Mouse (Mus musculus): ENCODE data around the gene Tnk1.
A peak's percentile ranks its signal among the peaks of the same experiment; 100 is the strongest.
"Not testable (repeated sequence)": the region's sequence is repeated elsewhere in the genome, so short reads cannot be mapped to it uniquely, and the experiment has no call there.

Tnk1 gene

GRCm38 (mm10) chr11:69878952-69879351 lies 20.4 kb upstream of the Tnk1 start:
- DNase-seq (ENCODE audit: low read depth, low spot score) = no peak

GRCm38 (mm10) chr11:69878399-69878798 lies 19.9 kb upstream of the Tnk1 start:
- no peak for DNase-seq (ENCODE audit: low read depth, low spot score)

- no peak for DNase-seq (ENCODE audit: low read depth, low spot score)
These were observed 19.3 kb upstream of the Tnk1 start, which contains the start of gene Tmem95 for GRCm38 (mm10) chr11:69877878-69878277. Tmem95 (minus strand) TSS chr11:69878018.

DNA sequence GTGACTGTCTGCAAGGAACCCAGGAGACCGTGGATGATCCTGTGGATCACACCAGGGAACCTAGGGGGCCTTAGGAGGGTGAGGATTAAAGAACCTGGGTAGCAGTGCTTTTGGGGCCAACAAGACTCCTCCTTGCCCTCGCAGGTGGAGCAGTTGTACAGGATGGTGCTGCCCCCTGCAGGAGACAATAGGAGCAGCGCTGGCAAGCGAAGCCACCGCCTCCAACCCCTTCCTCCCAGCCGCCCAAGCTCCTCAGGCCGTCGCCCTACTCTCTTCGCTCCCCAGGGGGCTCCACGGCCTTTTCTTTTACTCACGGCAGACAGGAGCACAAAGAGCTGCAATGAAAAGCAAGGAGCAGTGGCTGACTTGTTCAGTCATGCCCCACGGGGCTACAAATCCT lies 18.3 kb upstream of the Tnk1 start:
- DNase-seq (ENCODE audit: low read depth, low spot score) = peak; percentile 71

DNA sequence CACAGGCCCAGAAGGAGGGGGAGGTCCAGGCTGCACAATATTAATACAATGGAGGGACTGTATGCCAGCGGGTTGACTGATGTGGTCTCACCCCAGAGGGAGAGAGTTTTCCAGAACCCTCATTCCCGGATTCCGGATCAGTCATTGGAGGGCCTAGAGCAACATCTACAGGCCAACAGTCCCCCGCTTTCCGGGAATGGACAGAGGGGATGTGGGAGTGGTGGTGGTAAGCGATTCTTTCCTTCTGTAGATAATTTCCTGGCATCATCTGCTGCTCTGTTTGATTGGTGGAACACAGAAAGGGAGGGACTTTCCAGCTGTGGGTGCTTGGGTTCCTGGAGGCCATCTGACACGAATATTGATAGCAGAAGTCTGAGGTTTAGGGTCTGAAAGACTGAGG lies 17.7 kb upstream of the Tnk1 start:
- DNase-seq (ENCODE audit: low read depth, low spot score) = no peak

DNA sequence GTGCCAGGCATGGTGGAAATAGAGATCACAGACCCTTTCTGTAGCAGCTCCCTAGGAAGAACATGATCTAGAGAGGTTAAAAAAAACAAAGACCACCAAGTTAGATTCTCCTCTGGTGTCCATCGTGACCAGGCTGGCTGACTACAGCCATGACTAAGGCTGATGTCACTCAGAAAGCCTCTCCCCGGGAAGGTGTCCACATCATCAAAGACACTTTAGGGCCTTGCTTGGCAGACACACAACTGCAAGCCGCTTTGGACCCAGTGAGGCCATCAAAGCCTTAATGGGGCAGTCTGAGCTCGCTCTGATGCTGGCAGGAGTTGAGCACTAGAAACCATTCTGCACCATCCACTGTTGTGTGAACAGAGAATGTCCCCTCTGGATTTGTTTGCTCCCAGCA lies 13.9 kb upstream of the Tnk1 start:
- no peak for DNase-seq (ENCODE audit: low read depth, low spot score)

GRCm38 (mm10) chr11:69871822-69872221 lies 13.3 kb upstream of the Tnk1 start:
- DNase-seq (ENCODE audit: low read depth, low spot score) = no peak

DNA sequence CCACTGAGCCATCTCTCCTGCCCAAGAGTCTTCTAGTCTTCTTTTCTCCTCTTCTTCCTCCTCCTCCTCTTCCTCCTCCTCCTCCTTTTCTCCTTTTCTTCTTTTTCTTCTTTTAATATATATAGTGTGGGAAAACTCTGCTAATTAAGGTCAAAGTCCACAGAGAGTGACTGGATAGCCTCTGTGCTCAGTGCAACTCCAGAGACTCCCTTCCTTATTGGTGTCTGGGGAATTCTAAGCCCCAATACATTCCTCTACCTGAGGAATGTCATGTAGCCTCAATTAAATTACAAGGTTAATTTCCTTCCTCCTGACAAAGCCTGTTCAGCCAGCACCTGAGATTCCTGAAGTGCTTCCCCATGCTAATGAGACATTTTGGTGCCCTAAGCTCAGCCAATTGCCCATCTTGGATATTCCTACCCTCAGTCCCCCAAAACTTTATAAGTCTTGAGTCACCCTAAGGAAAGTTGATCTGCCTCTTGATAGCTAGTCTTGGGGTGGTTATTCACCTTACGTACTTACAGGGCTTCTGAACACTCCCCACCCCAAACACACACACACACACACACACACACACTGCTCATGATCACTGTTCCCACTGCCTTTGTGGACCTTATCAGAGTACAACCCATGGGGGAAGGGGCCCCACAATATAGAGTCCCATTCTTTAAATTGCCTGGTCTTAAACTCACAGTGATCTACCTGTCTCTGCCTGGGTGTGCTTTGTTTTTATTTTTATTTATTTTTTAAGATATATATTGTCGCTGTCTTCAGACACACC lies 11.9 kb upstream of the Tnk1 start:
- DNase-seq (ENCODE audit: low read depth, low spot score) = no peak

DNA sequence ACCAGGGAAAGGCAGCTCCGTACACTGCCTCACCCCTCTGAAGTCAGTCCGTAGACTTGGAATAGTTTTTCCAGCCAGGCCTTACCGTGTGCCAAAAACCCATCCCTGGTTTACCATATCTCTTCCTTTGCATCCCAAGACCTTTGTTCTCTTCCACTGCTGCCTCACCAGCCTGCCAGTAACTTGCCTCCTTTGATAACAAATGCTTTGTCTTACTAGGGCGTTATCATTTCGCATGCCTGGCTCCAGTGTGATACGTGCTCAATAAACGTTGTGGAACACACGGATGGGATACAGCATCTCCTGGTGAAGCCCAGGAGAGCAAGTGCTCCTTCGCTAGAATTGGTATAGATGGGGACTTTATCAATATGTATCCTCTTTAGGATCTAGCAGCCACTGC lies 8.8 kb upstream of the Tnk1 start:
- no peak for DNase-seq (ENCODE audit: low read depth, low spot score)

GRCm38 (mm10) chr11:69865561-69865960 lies 7.0 kb upstream of the Tnk1 start:
- no peak for DNase-seq (ENCODE audit: low read depth, low spot score)

GRCm38 (mm10) chr11:69864138-69864860 lies 5.8 kb upstream of the Tnk1 start:
- no peak for DNase-seq (ENCODE audit: low read depth, low spot score)

DNA sequence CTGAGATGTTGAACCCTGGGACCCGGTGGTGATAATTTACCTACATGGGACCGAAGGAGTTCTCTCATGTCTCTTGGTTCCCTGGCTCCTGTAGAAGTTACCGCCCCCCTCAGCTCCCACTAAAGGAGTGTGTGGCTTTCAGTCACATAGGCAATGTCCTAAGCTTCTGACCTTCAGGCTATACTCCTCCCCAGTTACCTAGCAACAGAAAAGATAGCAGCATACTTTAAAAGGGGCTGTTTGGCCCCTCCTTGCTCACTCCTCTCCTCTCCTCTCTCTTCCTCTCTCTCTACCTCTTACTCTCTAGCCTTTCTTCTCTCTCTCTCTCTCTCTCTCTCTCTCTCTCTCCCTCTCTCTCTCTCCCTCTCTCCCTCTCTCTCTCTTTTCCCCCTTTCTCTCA lies 5.2 kb upstream of the Tnk1 start:
- not testable (repeated sequence) for DNase-seq (ENCODE audit: low read depth, low spot score)

GRCm38 (mm10) chr11:69855347-69855746 lies 3.2 kb downstream of the Tnk1 start:
- DNase-seq (ENCODE audit: low read depth, low spot score) = no peak

DNA sequence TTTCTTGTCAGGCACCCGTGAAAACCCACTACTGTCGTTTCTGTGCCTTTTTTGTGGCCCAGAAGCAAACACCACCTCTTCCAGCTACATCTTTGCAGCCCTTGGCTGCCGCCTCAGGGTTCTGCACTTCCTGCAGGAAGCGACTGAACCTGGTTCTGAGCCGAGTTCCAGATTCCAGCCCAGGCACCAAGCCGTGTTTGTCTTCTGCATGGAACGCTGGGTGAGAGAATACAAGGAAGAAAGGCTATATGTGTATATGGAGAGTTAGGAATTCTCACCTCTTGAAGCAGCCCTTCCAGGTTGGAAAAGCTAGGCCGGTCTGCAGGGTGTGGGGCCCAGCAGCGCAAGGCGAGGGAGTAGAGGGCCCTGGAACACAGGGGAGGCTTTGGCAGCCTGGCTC lies 3.9 kb downstream of the Tnk1 start:
- DNase-seq (ENCODE audit: low read depth, low spot score) = no peak

GRCm38 (mm10) chr11:69853994-69854393 lies 4.5 kb downstream of the Tnk1 start:
- DNase-seq (ENCODE audit: low read depth, low spot score) = no peak

DNA sequence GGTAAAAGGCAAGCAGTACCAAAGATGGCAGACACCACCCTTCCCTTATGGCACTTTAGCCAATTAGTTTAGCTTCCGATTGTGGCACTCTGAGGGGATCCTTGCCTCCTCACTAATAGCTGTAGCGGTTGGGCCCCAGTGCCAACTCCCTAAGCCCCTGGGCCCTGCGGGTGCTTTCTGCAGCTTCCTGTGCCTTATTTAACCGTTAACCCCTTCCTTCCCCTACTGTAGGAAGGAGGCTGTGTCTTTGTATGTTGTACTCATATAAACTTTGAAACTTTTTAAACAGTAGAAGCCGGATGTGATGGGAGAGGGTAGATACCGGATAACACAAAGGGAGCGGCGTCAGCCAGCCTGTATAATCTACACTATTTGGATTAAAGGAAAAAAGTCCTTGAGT lies 7.8 kb downstream of the Tnk1 start:
- no peak for DNase-seq (ENCODE audit: low read depth, low spot score)

- DNase-seq (ENCODE audit: low read depth, low spot score) = no peak
These were observed 8.6 kb downstream of the Tnk1 start for GRCm38 (mm10) chr11:69849884-69850283.

GRCm38 (mm10) chr11:69849128-69849527 lies 9.4 kb downstream of the Tnk1 start:
- DNase-seq (ENCODE audit: low read depth, low spot score) = no peak

GRCm38 (mm10) chr11:69848021-69848420 lies 10.5 kb downstream of the Tnk1 start:
- no peak for DNase-seq (ENCODE audit: low read depth, low spot score)

- no peak for DNase-seq (ENCODE audit: low read depth, low spot score)
These were observed 11.5 kb downstream of the Tnk1 start for GRCm38 (mm10) chr11:69846738-69847688.

GRCm38 (mm10) chr11:69846198-69846680 lies 12.3 kb downstream of the Tnk1 start, which contains the start of gene Plscr3:
Plscr3 (plus strand) TSS chr11:69846376.
- peak; percentile 89 for DNase-seq (ENCODE audit: low read depth, low spot score)

DNA sequence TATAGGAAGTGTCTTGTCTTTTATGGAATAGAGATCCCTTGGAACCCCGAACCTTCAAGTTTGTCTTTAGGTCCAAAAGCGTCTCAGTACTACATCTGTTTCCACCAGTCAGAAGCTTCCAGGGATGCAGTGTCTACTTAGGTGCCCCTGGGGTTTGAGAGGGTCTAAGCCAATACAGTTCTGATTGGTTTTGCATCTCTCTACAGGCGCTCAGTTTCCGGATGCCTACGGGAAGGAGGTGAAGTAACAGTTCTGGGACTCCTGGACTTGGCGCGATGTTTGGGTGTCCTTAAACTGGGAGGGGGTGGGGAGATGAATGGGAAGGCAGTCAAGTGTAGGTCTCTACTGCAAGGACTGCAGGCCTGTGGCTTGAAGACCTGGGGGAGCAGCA lies 19.8 kb downstream of the Tnk1 start:
- DNase-seq (ENCODE audit: low read depth, low spot score) = no peak
